Mouse (Mus musculus): ENCODE measurements around the gene D630003M21Rik. TPM values are rescaled to one million over a fixed set of nuclear protein-coding genes. Genes with fewer than 3 reads are reported as not detected.

Gene D630003M21Rik
- polyA plus RNA-seq, 1 experiment, result 2.8 TPM

- TF ChIP-seq POLR2A (IDR thresholded peaks at IDR 0.05; ENCODE audit: control insufficient read depth, low read depth, low read length), result no peak
- TF ChIP-seq CTCF (IDR thresholded peaks at IDR 0.05; ENCODE audit: control insufficient read depth, insufficient read depth, insufficient replicate concordance, low read depth, low read length), result no peak
- no peak overlapping the region for H3K27ac ChIP-seq (ENCODE audit: control insufficient read depth, insufficient read depth, low read depth, low read length)
Observed at GRCm38 (mm10) chr2:158181932-158182331, 47.1 kb downstream of the D630003M21Rik start.

GRCm38 (mm10) chr2:158180797-158181196 is 48.2 kb downstream of the D630003M21Rik start:
- no peaks in the 10 kb centered on the region for H3K36me3 ChIP-seq (ENCODE audit: control insufficient read depth, insufficient read depth, low read length)
- H3K27me3 ChIP-seq (ENCODE audit: control insufficient read depth, insufficient read depth, low read length), result no peaks in the 10 kb centered on the region
- peaks cover 9% of the 10 kb centered on the region for H3K4me1 ChIP-seq (ENCODE audit: control insufficient read depth, insufficient read depth, low read length)
- TF ChIP-seq CTCF (IDR thresholded peaks at IDR 0.05; ENCODE audit: control insufficient read depth, insufficient read depth, insufficient replicate concordance, low read depth, low read length) (peak; percentile 99), POLR2A (IDR thresholded peaks at IDR 0.05; ENCODE audit: control insufficient read depth, low read depth, low read length) (no peak)
- H3K4me3 ChIP-seq (ENCODE audit: control insufficient read depth, low read depth, low read length), result no peak overlapping the region
- H3K27ac ChIP-seq (ENCODE audit: control insufficient read depth, insufficient read depth, low read depth, low read length), result no peak overlapping the region

More at GRCm38 (mm10) chr2:158181932-158182331, 47.1 kb downstream of the D630003M21Rik start:
- H3K27me3 ChIP-seq (ENCODE audit: control insufficient read depth, insufficient read depth, low read length), result no peaks in the 10 kb centered on the region
- no peak overlapping the region for H3K4me3 ChIP-seq (ENCODE audit: control insufficient read depth, low read depth, low read length)
- H3K4me1 ChIP-seq (ENCODE audit: control insufficient read depth, insufficient read depth, low read length), result peaks cover 9% of the 10 kb centered on the region
- no peaks in the 10 kb centered on the region for H3K36me3 ChIP-seq (ENCODE audit: control insufficient read depth, insufficient read depth, low read length)

- Histone ChIP-seq H3K27ac (ENCODE audit: control insufficient read depth, insufficient read depth, low read depth, low read length) (peak overlapping the region; percentile 28; the same call in 1 of the 2 replicates), H3K27me3 (ENCODE audit: control insufficient read depth, insufficient read depth, low read length) (no peaks in the 10 kb centered on the region), H3K36me3 (ENCODE audit: control insufficient read depth, insufficient read depth, low read length) (no peaks in the 10 kb centered on the region), H3K4me1 (ENCODE audit: control insufficient read depth, insufficient read depth, low read length) (peaks cover 9% of the 10 kb centered on the region), H3K4me3 (ENCODE audit: control insufficient read depth, low read depth, low read length) (no peak overlapping the region)
- TF ChIP-seq CTCF (IDR thresholded peaks at IDR 0.05; ENCODE audit: control insufficient read depth, insufficient read depth, insufficient replicate concordance, low read depth, low read length) (no peak), POLR2A (IDR thresholded peaks at IDR 0.05; ENCODE audit: control insufficient read depth, low read depth, low read length) (no peak)
Observed at GRCm38 (mm10) chr2:158179370-158180111, 49.5 kb downstream of the D630003M21Rik start.

- Histone ChIP-seq H3K36me3 (ENCODE audit: control insufficient read depth, insufficient read depth, low read length) (no peaks in the 10 kb centered on the region), H3K27me3 (ENCODE audit: control insufficient read depth, insufficient read depth, low read length) (no peaks in the 10 kb centered on the region), H3K4me3 (ENCODE audit: control insufficient read depth, low read depth, low read length) (peak overlapping the region; percentile 44), H3K27ac (ENCODE audit: control insufficient read depth, insufficient read depth, low read depth, low read length) (no peak overlapping the region), H3K4me1 (ENCODE audit: control insufficient read depth, insufficient read depth, low read length) (peaks cover 9% of the 10 kb centered on the region)
- TF ChIP-seq POLR2A (IDR thresholded peaks at IDR 0.05; ENCODE audit: control insufficient read depth, low read depth, low read length) (no peak), CTCF (IDR thresholded peaks at IDR 0.05; ENCODE audit: control insufficient read depth, insufficient read depth, insufficient replicate concordance, low read depth, low read length) (no peak)
Observed at GRCm38 (mm10) chr2:158178696-158179369, 50.2 kb downstream of the D630003M21Rik start.

- H3K4me1 ChIP-seq (ENCODE audit: control insufficient read depth, insufficient read depth, low read length), result peaks cover 9% of the 10 kb centered on the region
- no peaks in the 10 kb centered on the region for H3K36me3 ChIP-seq (ENCODE audit: control insufficient read depth, insufficient read depth, low read length)
- no peaks in the 10 kb centered on the region for H3K27me3 ChIP-seq (ENCODE audit: control insufficient read depth, insufficient read depth, low read length)
- no peak overlapping the region for H3K4me3 ChIP-seq (ENCODE audit: control insufficient read depth, low read depth, low read length)
- no peak overlapping the region for H3K27ac ChIP-seq (ENCODE audit: control insufficient read depth, insufficient read depth, low read depth, low read length)
- TF ChIP-seq POLR2A (IDR thresholded peaks at IDR 0.05; ENCODE audit: control insufficient read depth, low read depth, low read length), result no peak
- TF ChIP-seq CTCF (IDR thresholded peaks at IDR 0.05; ENCODE audit: control insufficient read depth, insufficient read depth, insufficient replicate concordance, low read depth, low read length), result no peak
Observed at GRCm38 (mm10) chr2:158178139-158178538, 50.9 kb downstream of the D630003M21Rik start.

GRCm38 (mm10) chr2:158177574-158177973 is 51.4 kb downstream of the D630003M21Rik start:
- Histone ChIP-seq H3K27me3 (ENCODE audit: control insufficient read depth, insufficient read depth, low read length) (no peaks in the 10 kb centered on the region), H3K4me1 (ENCODE audit: control insufficient read depth, insufficient read depth, low read length) (peaks cover 9% of the 10 kb centered on the region)

GRCm38 (mm10) chr2:158176763-158177162 is 52.3 kb downstream of the D630003M21Rik start:
- TF ChIP-seq CTCF (IDR thresholded peaks at IDR 0.05; ENCODE audit: control insufficient read depth, insufficient read depth, insufficient replicate concordance, low read depth, low read length) (no peak), POLR2A (IDR thresholded peaks at IDR 0.05; ENCODE audit: control insufficient read depth, low read depth, low read length) (no peak)
- Histone ChIP-seq H3K27me3 (ENCODE audit: control insufficient read depth, insufficient read depth, low read length) (no peaks in the 10 kb centered on the region), H3K36me3 (ENCODE audit: control insufficient read depth, insufficient read depth, low read length) (no peaks in the 10 kb centered on the region), H3K27ac (ENCODE audit: control insufficient read depth, insufficient read depth, low read depth, low read length) (no peak overlapping the region), H3K4me1 (ENCODE audit: control insufficient read depth, insufficient read depth, low read length) (peaks cover 9% of the 10 kb centered on the region), H3K4me3 (ENCODE audit: control insufficient read depth, low read depth, low read length) (no peak overlapping the region)

More at GRCm38 (mm10) chr2:158177574-158177973, 51.4 kb downstream of the D630003M21Rik start:
- TF ChIP-seq POLR2A (IDR thresholded peaks at IDR 0.05; ENCODE audit: control insufficient read depth, low read depth, low read length) (no peak), CTCF (IDR thresholded peaks at IDR 0.05; ENCODE audit: control insufficient read depth, insufficient read depth, insufficient replicate concordance, low read depth, low read length) (no peak)
- H3K27ac ChIP-seq (ENCODE audit: control insufficient read depth, insufficient read depth, low read depth, low read length), result no peak overlapping the region
- no peaks in the 10 kb centered on the region for H3K36me3 ChIP-seq (ENCODE audit: control insufficient read depth, insufficient read depth, low read length)
- H3K4me3 ChIP-seq (ENCODE audit: control insufficient read depth, low read depth, low read length), result no peak overlapping the region
